Mouse (Mus musculus) heart, adult 2 months (tissue): ENCODE measurements at regions not wholly inside any gene's neighbourhood (a gene's known extent, or its start where the extent isn't known, plus 50 kb on each side); places are given as distances from the start of the nearest gene placed in this dataset.

Experiments
- CTCF ChIP-seq: fragments of 200-600 bp; IDR thresholded peaks from 2 replicates; pipeline ENCODE4 v1.8.1; 2022; ENCODE audit warnings: antibody characterized with exemption, mild to moderate bottlenecking, moderate library complexity
- POLR2A ChIP-seq: fragments of 200-500 bp; IDR thresholded peaks from 2 replicates; pipeline ENCODE4 v1.6.1; 2011; ENCODE audit warnings: mild to moderate bottlenecking, low read depth, low read length, control low read depth; ENCODE audit not compliant: insufficient read depth

DNA sequence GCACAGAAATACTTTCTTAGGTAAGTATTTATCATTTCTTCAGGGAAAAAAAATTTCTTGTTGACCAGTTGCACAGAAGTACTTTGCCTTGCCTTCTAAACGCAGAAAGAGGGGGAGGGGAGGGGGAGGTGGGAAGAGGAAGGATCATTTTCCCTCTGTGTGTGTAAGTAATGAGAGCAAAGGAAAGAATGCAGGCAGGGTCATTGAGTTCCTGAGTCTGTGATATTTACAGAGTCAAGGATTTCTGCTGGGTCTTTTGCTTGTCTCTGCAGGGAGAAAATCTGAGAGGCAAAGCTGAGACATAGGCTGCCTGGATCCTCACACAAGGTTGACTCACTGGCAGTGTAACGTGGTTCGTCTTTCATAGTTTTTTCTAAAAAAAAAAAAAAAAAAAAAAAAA, 195.6 kb downstream of the Ankrd50 start:
- no peak for TF ChIP-seq CTCF
- no peak for TF ChIP-seq POLR2A
